Mouse (Mus musculus): ENCODE results near the gene Myo10. TPM values are rescaled to one million over a fixed set of nuclear protein-coding genes. Genes with fewer than 3 reads are reported as not detected.
A peak's percentile ranks its signal among the peaks of the same experiment; 100 is the strongest.

The Myo10 gene
- polyA plus RNA-seq, 1 experiment = 26.1 TPM

- H3K4me1 ChIP-seq (replicated peaks; ENCODE audit: control insufficient read depth, insufficient read depth, low read length) = peaks cover 11% of the 10 kb centered on the region
- H3K4me3 ChIP-seq (ENCODE audit: control insufficient read depth, insufficient read depth, low read length) = no peak overlapping the region
- no peaks in the 10 kb centered on the region for H3K36me3 ChIP-seq (ENCODE audit: control insufficient read depth, insufficient read depth, low read length)
- TF ChIP-seq POLR2A (IDR thresholded peaks at IDR 0.05; ENCODE audit: control insufficient read depth, extremely low read depth, insufficient read depth, low read length, poor library complexity) = no peak
- no peak for TF ChIP-seq CTCF (IDR thresholded peaks at IDR 0.05; ENCODE audit: borderline replicate concordance, control insufficient read depth, extremely low read depth, insufficient read depth, low read length, poor library complexity)
- 88% methylated on average over 11 of the region's 11 CpGs for WGBS
- no peak overlapping the region for H3K27ac ChIP-seq (ENCODE audit: control insufficient read depth, insufficient read depth, low read length)
- DNase-seq = no peak
- H3K27me3 ChIP-seq (ENCODE audit: control insufficient read depth, insufficient read depth, low read length) = no peaks in the 10 kb centered on the region
Measured at GRCm38 (mm10) chr15:25751510-25751909, 129.2 kb downstream of the Myo10 start.

GRCm38 (mm10) chr15:25752597-25752996 is 130.3 kb downstream of the Myo10 start:
- Histone ChIP-seq H3K36me3 (ENCODE audit: control insufficient read depth, insufficient read depth, low read length) (no peaks in the 10 kb centered on the region), H3K4me1 (replicated peaks; ENCODE audit: control insufficient read depth, insufficient read depth, low read length) (peaks cover 11% of the 10 kb centered on the region), H3K27ac (ENCODE audit: control insufficient read depth, insufficient read depth, low read length) (no peak overlapping the region), H3K4me3 (ENCODE audit: control insufficient read depth, insufficient read depth, low read length) (no peak overlapping the region), H3K27me3 (ENCODE audit: control insufficient read depth, insufficient read depth, low read length) (no peaks in the 10 kb centered on the region)
- TF ChIP-seq POLR2A (IDR thresholded peaks at IDR 0.05; ENCODE audit: control insufficient read depth, extremely low read depth, insufficient read depth, low read length, poor library complexity) (no peak), CTCF (IDR thresholded peaks at IDR 0.05; ENCODE audit: borderline replicate concordance, control insufficient read depth, extremely low read depth, insufficient read depth, low read length, poor library complexity) (no peak)
- 98% methylated on average over 1 of the region's 1 CpGs for WGBS
- DNase-seq = no peak

GRCm38 (mm10) chr15:25753003-25753402 is 130.7 kb downstream of the Myo10 start:
- Histone ChIP-seq H3K27ac (ENCODE audit: control insufficient read depth, insufficient read depth, low read length) (peak overlapping the region; percentile 13; the same call in 1 of the 2 replicates), H3K4me1 (replicated peaks; ENCODE audit: control insufficient read depth, insufficient read depth, low read length) (peaks cover 11% of the 10 kb centered on the region), H3K4me3 (ENCODE audit: control insufficient read depth, insufficient read depth, low read length) (no peak overlapping the region), H3K27me3 (ENCODE audit: control insufficient read depth, insufficient read depth, low read length) (no peaks in the 10 kb centered on the region), H3K36me3 (ENCODE audit: control insufficient read depth, insufficient read depth, low read length) (no peaks in the 10 kb centered on the region)
- TF ChIP-seq CTCF (IDR thresholded peaks at IDR 0.05; ENCODE audit: borderline replicate concordance, control insufficient read depth, extremely low read depth, insufficient read depth, low read length, poor library complexity) = no peak
- TF ChIP-seq POLR2A (IDR thresholded peaks at IDR 0.05; ENCODE audit: control insufficient read depth, extremely low read depth, insufficient read depth, low read length, poor library complexity) = no peak
- WGBS = 52% methylated on average over 9 of the region's 9 CpGs
- no peak for DNase-seq

- Histone ChIP-seq H3K27ac (ENCODE audit: control insufficient read depth, insufficient read depth, low read length) (no peak overlapping the region), H3K27me3 (ENCODE audit: control insufficient read depth, insufficient read depth, low read length) (no peaks in the 10 kb centered on the region), H3K4me3 (ENCODE audit: control insufficient read depth, insufficient read depth, low read length) (no peak overlapping the region), H3K4me1 (replicated peaks; ENCODE audit: control insufficient read depth, insufficient read depth, low read length) (peaks cover 11% of the 10 kb centered on the region), H3K36me3 (ENCODE audit: control insufficient read depth, insufficient read depth, low read length) (no peaks in the 10 kb centered on the region)
- DNase-seq = no peak
- TF ChIP-seq CTCF (IDR thresholded peaks at IDR 0.05; ENCODE audit: borderline replicate concordance, control insufficient read depth, extremely low read depth, insufficient read depth, low read length, poor library complexity) = no peak
- no peak for TF ChIP-seq POLR2A (IDR thresholded peaks at IDR 0.05; ENCODE audit: control insufficient read depth, extremely low read depth, insufficient read depth, low read length, poor library complexity)
Measured at GRCm38 (mm10) chr15:25753878-25754277, 131.6 kb downstream of the Myo10 start.

GRCm38 (mm10) chr15:25754342-25754951 is 132.1 kb downstream of the Myo10 start:
- TF ChIP-seq CTCF (IDR thresholded peaks at IDR 0.05; ENCODE audit: borderline replicate concordance, control insufficient read depth, extremely low read depth, insufficient read depth, low read length, poor library complexity) (no peak), POLR2A (IDR thresholded peaks at IDR 0.05; ENCODE audit: control insufficient read depth, extremely low read depth, insufficient read depth, low read length, poor library complexity) (no peak)
- Histone ChIP-seq H3K4me3 (ENCODE audit: control insufficient read depth, insufficient read depth, low read length) (no peak overlapping the region), H3K36me3 (ENCODE audit: control insufficient read depth, insufficient read depth, low read length) (no peaks in the 10 kb centered on the region), H3K27ac (ENCODE audit: control insufficient read depth, insufficient read depth, low read length) (no peak overlapping the region), H3K27me3 (ENCODE audit: control insufficient read depth, insufficient read depth, low read length) (no peaks in the 10 kb centered on the region), H3K4me1 (replicated peaks; ENCODE audit: control insufficient read depth, insufficient read depth, low read length) (peaks cover 11% of the 10 kb centered on the region)
- 66% methylated on average over 13 of the region's 13 CpGs for WGBS
- DNase-seq = peak; percentile 18

GRCm38 (mm10) chr15:25755536-25755935 is 133.2 kb downstream of the Myo10 start:
- peaks cover 11% of the 10 kb centered on the region for H3K4me1 ChIP-seq (replicated peaks; ENCODE audit: control insufficient read depth, insufficient read depth, low read length)
- H3K27ac ChIP-seq (ENCODE audit: control insufficient read depth, insufficient read depth, low read length) = no peak overlapping the region
- TF ChIP-seq CTCF (IDR thresholded peaks at IDR 0.05; ENCODE audit: borderline replicate concordance, control insufficient read depth, extremely low read depth, insufficient read depth, low read length, poor library complexity) = no peak
- no peak for TF ChIP-seq POLR2A (IDR thresholded peaks at IDR 0.05; ENCODE audit: control insufficient read depth, extremely low read depth, insufficient read depth, low read length, poor library complexity)
- H3K4me3 ChIP-seq (ENCODE audit: control insufficient read depth, insufficient read depth, low read length) = no peak overlapping the region
- H3K36me3 ChIP-seq (ENCODE audit: control insufficient read depth, insufficient read depth, low read length) = no peaks in the 10 kb centered on the region
- DNase-seq = no peak
- 81% methylated on average over 6 of the region's 6 CpGs for WGBS
- H3K27me3 ChIP-seq (ENCODE audit: control insufficient read depth, insufficient read depth, low read length) = no peaks in the 10 kb centered on the region

GRCm38 (mm10) chr15:25756072-25756471 is 133.7 kb downstream of the Myo10 start:
- TF ChIP-seq CTCF (IDR thresholded peaks at IDR 0.05; ENCODE audit: borderline replicate concordance, control insufficient read depth, extremely low read depth, insufficient read depth, low read length, poor library complexity) (no peak), POLR2A (IDR thresholded peaks at IDR 0.05; ENCODE audit: control insufficient read depth, extremely low read depth, insufficient read depth, low read length, poor library complexity) (no peak)
- no peak for DNase-seq
- 20% methylated on average over 3 of the region's 3 CpGs for WGBS
- Histone ChIP-seq H3K27me3 (ENCODE audit: control insufficient read depth, insufficient read depth, low read length) (no peaks in the 10 kb centered on the region), H3K4me3 (ENCODE audit: control insufficient read depth, insufficient read depth, low read length) (no peak overlapping the region), H3K4me1 (replicated peaks; ENCODE audit: control insufficient read depth, insufficient read depth, low read length) (peaks cover 11% of the 10 kb centered on the region), H3K27ac (ENCODE audit: control insufficient read depth, insufficient read depth, low read length) (no peak overlapping the region), H3K36me3 (ENCODE audit: control insufficient read depth, insufficient read depth, low read length) (no peaks in the 10 kb centered on the region)
